Mouse (Mus musculus) small intestine, adult 2 months (tissue): ENCODE results near the gene Gm21149.
"Not testable (repeated sequence)": the region's sequence is repeated elsewhere in the genome, so short reads cannot be mapped to it uniquely, and the experiment has no call there.

ENCODE experiments used
- CTCF ChIP-seq: fragments of 200-500 bp; IDR thresholded peaks from 2 replicates; pipeline ENCODE4 v1.5.1; 2012; ENCODE audit warnings: low read depth, mild to moderate bottlenecking, control low read depth, inconsistent platforms, low read length, moderate library complexity, mixed read lengths; ENCODE audit not compliant: insufficient replicate concordance, insufficient read length; ENCODE audit errors: extremely low read depth
- POLR2A ChIP-seq: fragments of 200-500 bp; IDR thresholded peaks from 2 replicates; pipeline ENCODE4 v1.6.1; 2012; ENCODE audit warnings: low read depth, mild to moderate bottlenecking, control low read depth, inconsistent platforms, low read length, moderate library complexity

GRCm38 (mm10) chr5:15484616-15485015 lies 8.3 kb upstream of the Gm21149 start:
- not testable (repeated sequence) for TF ChIP-seq CTCF, POLR2A
